Comparison of ENCODE assay signal across 24 mouse cellular contexts in the genomic region with DNA sequence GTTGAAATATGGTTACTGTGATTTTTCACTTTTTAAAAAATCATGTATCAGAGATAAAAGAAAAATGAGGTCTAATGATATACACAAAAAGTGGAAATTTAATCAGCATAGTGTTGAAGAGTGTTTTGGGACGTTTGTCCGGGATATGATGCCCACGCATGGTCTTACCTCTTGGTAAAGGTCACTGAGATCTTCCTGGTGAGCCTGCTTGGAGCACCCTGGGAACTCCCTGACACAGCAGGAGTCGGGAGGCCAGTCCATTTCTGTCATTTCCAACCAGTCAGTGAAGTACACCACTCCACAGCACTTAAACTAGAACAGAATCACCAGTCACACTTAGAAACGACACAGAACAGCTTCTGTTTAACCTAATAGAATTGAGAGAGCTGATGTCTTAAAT. TPM values are rescaled to one million over a fixed set of nuclear protein-coding genes. Genes with fewer than 3 reads are reported as not detected.
DNase-seq lines count a peak whose midpoint lies in the region; ATAC-seq lines count a peak whose summit lies in the region.
"Had no signal": no experiment of that assay in that cellular context is flagged by ENCODE, and none has a peak within 500 bp of the region (broad histone marks: within the 10 kb centered on the region; RNA-seq: fewer than 3 reads in every experiment).

No protein-coding gene starts in this region.

- H3K36me3 ChIP-seq in midbrain, embryonic 11.5 days (ENCODE audit: control insufficient read depth, insufficient read depth, low read length) = no peaks in the 10 kb centered on the region
- H3K36me3 ChIP-seq in midbrain, embryonic 16.5 days (ENCODE audit: control insufficient read depth, insufficient read depth, low read length) = no peaks in the 10 kb centered on the region; the same call in 1 of the 2 replicates
- peaks cover 8% of the 10 kb centered on the region; the same call in 1 of the 2 replicates for H3K36me3 ChIP-seq in neural tube, embryonic 12.5 days
- H3K36me3 ChIP-seq in neural tube, embryonic 15.5 days = 0 out of 2 replicates have a peak, but pooled peaks cover 5% of the 10 kb centered on the region
- H3K36me3 ChIP-seq: embryonic facial prominence, embryonic 15.5 days had no signal

- intact Hi-C loops in heart, postnatal 25 days (cut with DNase I) = loop anchor here (1.0 to 5.0 kb wide), 4 partner anchors 57 to 302 kb away; partner anchors contain the start of gene Tspan12

- H3K4me1 ChIP-seq in midbrain, embryonic 11.5 days (ENCODE audit: control insufficient read depth, insufficient read depth, low read length) = no peaks in the 10 kb centered on the region
- H3K4me1 ChIP-seq in midbrain, embryonic 16.5 days (ENCODE audit: control insufficient read depth, insufficient read depth, low read length) = no peaks in the 10 kb centered on the region
- H3K4me1 ChIP-seq in neural tube, embryonic 12.5 days = no peaks in the 10 kb centered on the region
- H3K4me1 ChIP-seq in neural tube, embryonic 15.5 days = no peaks in the 10 kb centered on the region
- H3K4me1 ChIP-seq: embryonic facial prominence, embryonic 15.5 days; kidney, embryonic 15.5 days; stomach, embryonic 15.5 days had no signal

- WGBS in midbrain, embryonic 11.5 days = 88% methylated on average over 5 of the region's 5 CpGs
- WGBS in midbrain, embryonic 16.5 days = 88% methylated on average over 5 of the region's 5 CpGs
- WGBS in neural tube, embryonic 12.5 days = 84% methylated on average over 5 of the region's 5 CpGs
- 89% methylated on average over 5 of the region's 5 CpGs for WGBS in neural tube, embryonic 15.5 days

- no peak overlapping the region for H3K4me2 ChIP-seq in midbrain, embryonic 11.5 days
- H3K4me2 ChIP-seq in midbrain, embryonic 16.5 days (ENCODE audit: low read length) = no peak overlapping the region
- H3K4me2 ChIP-seq in neural tube, embryonic 12.5 days (replicated peaks) = no peak overlapping the region
- H3K4me2 ChIP-seq in neural tube, embryonic 15.5 days = no peak overlapping the region
- H3K4me2 ChIP-seq: embryonic facial prominence, embryonic 15.5 days; heart, embryonic 12.5 days; kidney, embryonic 15.5 days; liver, embryonic 12.5 days; stomach, embryonic 15.5 days had no signal

- H3K27ac ChIP-seq in midbrain, embryonic 11.5 days (ENCODE audit: low read depth, low read length) = no peak overlapping the region
- H3K27ac ChIP-seq in midbrain, embryonic 16.5 days (ENCODE audit: low read length) = no peak overlapping the region
- no peak overlapping the region for H3K27ac ChIP-seq in neural tube, embryonic 12.5 days
- no peak overlapping the region for H3K27ac ChIP-seq in neural tube, embryonic 15.5 days (replicated peaks)
- H3K27ac ChIP-seq: embryonic facial prominence, embryonic 10.5 days; embryonic facial prominence, embryonic 15.5 days; gastrocnemius, adult 2 months; kidney, embryonic 15.5 days; layer of hippocampus, adult 2 months; liver, embryonic 12.5 days; stomach, embryonic 15.5 days had no signal

- H3K27me3 ChIP-seq in midbrain, embryonic 11.5 days (ENCODE audit: control insufficient read depth, insufficient read depth, low read length) = no peaks in the 10 kb centered on the region
- H3K27me3 ChIP-seq in midbrain, embryonic 16.5 days (ENCODE audit: control insufficient read depth, insufficient read depth, low read depth, low read length) = no peaks in the 10 kb centered on the region
- no peaks in the 10 kb centered on the region for H3K27me3 ChIP-seq in neural tube, embryonic 12.5 days (replicated peaks)
- H3K27me3 ChIP-seq in neural tube, embryonic 15.5 days (replicated peaks) = no peaks in the 10 kb centered on the region
- H3K27me3 ChIP-seq: CH12.LX; embryonic facial prominence, embryonic 15.5 days; heart, embryonic 12.5 days; kidney, embryonic 15.5 days; liver, embryonic 12.5 days; stomach, embryonic 15.5 days had no signal

- H3K4me3 ChIP-seq in midbrain, embryonic 11.5 days (ENCODE audit: low read depth, low read length) = no peak overlapping the region
- H3K4me3 ChIP-seq in midbrain, embryonic 16.5 days (ENCODE audit: low read depth, low read length) = no peak overlapping the region
- no peak overlapping the region for H3K4me3 ChIP-seq in neural tube, embryonic 12.5 days
- no peak overlapping the region for H3K4me3 ChIP-seq in neural tube, embryonic 15.5 days (replicated peaks)
- H3K4me3 ChIP-seq: embryonic facial prominence, embryonic 10.5 days; embryonic facial prominence, embryonic 15.5 days; gastrocnemius, adult 2 months; heart, adult 2 months; heart, embryonic 12.5 days; kidney, embryonic 15.5 days; layer of hippocampus, adult 2 months; liver, embryonic 12.5 days; stomach, embryonic 15.5 days had no signal

- ATAC-seq in midbrain, embryonic 11.5 days (ENCODE audit: low FRiP score) = peak; percentile 64; the same call in 1 of the 2 replicates
- no peak for ATAC-seq in midbrain, embryonic 16.5 days
- peak; percentile 30; the same call in 1 of the 2 replicates for ATAC-seq in neural tube, embryonic 12.5 days (ENCODE audit: low FRiP score, low read depth)
- ATAC-seq in neural tube, embryonic 15.5 days (ENCODE audit: low FRiP score) = no peak
- ATAC-seq: activated CD4-positive, CD25-positive, alpha-beta regulatory T cell, adult 4 months; inflammation-experienced regulatory T-cells, adult 6 months; liver, embryonic 12.5 days had no signal

- no peaks in the 10 kb centered on the region for H3K9me3 ChIP-seq in midbrain, embryonic 11.5 days (ENCODE audit: control insufficient read depth, low read length)
- H3K9me3 ChIP-seq in midbrain, embryonic 16.5 days (replicated peaks; ENCODE audit: control insufficient read depth, low read length, poor library complexity, severe bottlenecking) = no peaks in the 10 kb centered on the region
- no peaks in the 10 kb centered on the region for H3K9me3 ChIP-seq in neural tube, embryonic 12.5 days
- no peaks in the 10 kb centered on the region for H3K9me3 ChIP-seq in neural tube, embryonic 15.5 days (replicated peaks)
- H3K9me3 ChIP-seq: embryonic facial prominence, embryonic 10.5 days; embryonic facial prominence, embryonic 15.5 days; heart, embryonic 12.5 days; kidney, embryonic 15.5 days; liver, embryonic 12.5 days; stomach, embryonic 15.5 days had no signal

- no peak overlapping the region for H3K9ac ChIP-seq in midbrain, embryonic 11.5 days (ENCODE audit: low read length)
- no peak overlapping the region for H3K9ac ChIP-seq in midbrain, embryonic 16.5 days (ENCODE audit: low read depth, low read length)
- no peak overlapping the region for H3K9ac ChIP-seq in neural tube, embryonic 12.5 days
- H3K9ac ChIP-seq in neural tube, embryonic 15.5 days (replicated peaks) = no peak overlapping the region
- H3K9ac ChIP-seq: embryonic facial prominence, embryonic 15.5 days; heart, embryonic 12.5 days; kidney, embryonic 15.5 days; liver, embryonic 12.5 days; liver, postnatal 0 days; stomach, embryonic 15.5 days had no signal

- peak; percentile 5 to 9 for DNase-seq in cerebellum, postnatal 10 days
- DNase-seq in cerebellum, adult 11-12 months = no peak
- DNase-seq in heart, adult 11 months = peak; percentile 69
- DNase-seq in heart, postnatal 25 days (ENCODE audit: low spot score) = no peak
- no peak for DNase-seq in midbrain, embryonic 11.5 days (ENCODE audit: low spot score, missing footprints)

RNA-seq across cellular contexts. Expression of gene Tspan12, which starts 56.9 kb away (rescaled TPM):
- total RNA-seq in heart, postnatal 25 days (2021) = 10 to 100 TPM; 79.4 to 85.1 TPM
- polyA plus RNA-seq in midbrain, embryonic 11.5 days (2014; fragmentation: Nextera tagmentation; extraction: Ambion mirVana) = 53.2 and 64.8 TPM in 2 replicates
- 59.2 and 63.2 TPM in 2 replicates for polyA plus RNA-seq in midbrain, embryonic 16.5 days (2015; fragmentation: Nextera tagmentation; extraction: Ambion mirVana)
- 62.2 and 63.0 TPM in 2 replicates for polyA plus RNA-seq in neural tube, embryonic 12.5 days (2016; fragmentation: Nextera tagmentation; extraction: Ambion mirVana)
- 78.1 and 80.1 TPM in 2 replicates for polyA plus RNA-seq in neural tube, embryonic 15.5 days (2015; fragmentation: Nextera tagmentation; extraction: Ambion mirVana)
- total RNA-seq: CH12.LX; megakaryocyte, adult 5-6 weeks; monocyte, adult 5-6 weeks; neutrophil, adult 5-6 weeks had no signal
- polyA plus RNA-seq: activated CD4-positive, CD25-positive, alpha-beta regulatory T cell, adult 4 months; inflammation-experienced regulatory T-cells, adult 6 months had no signal

Comparison
In these comparisons a context has a peak if more than half of its experiments do, and no peak if none do; other contexts are left out.
1. DNase-seq: peak in cerebellum, postnatal 10 days (2 of 2) and heart, adult 11 months (single experiment); none in cerebellum, adult 11-12 months (single experiment), heart, postnatal 25 days (single experiment) and midbrain, embryonic 11.5 days (single experiment).
2. ATAC-seq: peak in midbrain, embryonic 11.5 days (single experiment) and neural tube, embryonic 12.5 days (single experiment); none in midbrain, embryonic 16.5 days (single experiment) and neural tube, embryonic 15.5 days (single experiment).